Mouse (Mus musculus): ENCODE data around the gene Mcm2. TPM values are rescaled to one million over a fixed set of nuclear protein-coding genes. Genes with fewer than 3 reads are reported as not detected.

The Mcm2 gene
- polyA plus RNA-seq, 1 experiment: 40.3 TPM

DNA sequence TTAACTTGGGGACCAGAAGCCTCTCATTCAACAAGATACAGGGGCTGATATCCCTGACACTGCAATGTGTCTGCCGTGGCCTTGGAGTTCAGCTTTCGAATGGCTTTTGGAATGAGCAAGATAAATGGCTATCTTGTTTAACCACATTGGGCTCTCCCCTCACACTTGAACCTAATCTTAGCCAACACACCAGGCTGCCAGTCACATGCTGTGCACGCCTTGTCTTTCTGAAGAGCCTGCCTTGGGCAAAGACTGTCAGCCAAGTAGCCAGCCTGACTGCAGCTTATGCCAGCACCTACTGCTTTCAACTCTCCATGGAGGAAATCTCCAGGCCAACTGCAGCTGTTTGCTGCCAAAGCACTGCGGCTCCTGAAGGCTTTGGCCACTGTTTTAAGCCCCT, 16.9 kb upstream of the Mcm2 start:
- no peaks in the 10 kb centered on the region for H3K4me1 ChIP-seq (ENCODE audit: control insufficient read depth, insufficient read depth, insufficient read length)
- H3K4me3 ChIP-seq (ENCODE audit: extremely low read depth, insufficient read depth, insufficient read length): no peak overlapping the region
- H3K27ac ChIP-seq (ENCODE audit: insufficient read depth, low read length): no peak overlapping the region; the same call in 1 of the 2 replicates
- no peaks in the 10 kb centered on the region for H3K27me3 ChIP-seq (ENCODE audit: control insufficient read depth, insufficient read depth, low read length)
- WGBS: 79% methylated on average over 4 of the region's 4 CpGs
- H3K36me3 ChIP-seq (ENCODE audit: control insufficient read depth, insufficient read depth, low read length): peaks cover 9% of the 10 kb centered on the region; the same call in 1 of the 2 replicates
- DNase-seq (ENCODE audit: low read depth in 1 of 2, low spot score in 2 of 2): no peak
- no peak for TF ChIP-seq POLR2A (IDR thresholded peaks at IDR 0.05; ENCODE audit: low read depth, low read length)
- no peak for TF ChIP-seq CTCF (IDR thresholded peaks at IDR 0.05; ENCODE audit: extremely low read depth, insufficient read depth, insufficient read length, insufficient replicate concordance)

DNA sequence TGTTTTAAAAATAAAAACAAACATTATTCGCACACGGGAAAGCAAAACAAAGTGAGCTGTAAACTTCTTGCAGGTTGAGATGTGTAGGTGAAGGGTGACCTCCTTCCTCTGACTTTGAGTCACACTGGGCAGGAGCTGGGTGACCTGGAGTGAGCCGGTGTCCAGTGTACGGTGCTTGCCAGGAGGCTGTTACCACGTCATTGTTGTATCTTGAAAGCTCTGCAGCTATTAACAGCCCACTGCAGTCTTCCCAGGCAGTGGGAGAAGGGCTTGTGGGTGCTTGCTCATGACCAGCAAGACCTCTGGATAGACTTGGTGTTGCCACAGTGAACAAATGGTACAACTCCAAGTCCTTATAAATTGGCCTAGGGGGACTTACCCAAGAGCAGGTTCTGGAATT, 16.2 kb upstream of the Mcm2 start:
- Histone ChIP-seq H3K4me3 (ENCODE audit: extremely low read depth, insufficient read depth, insufficient read length) (no peak overlapping the region), H3K36me3 (ENCODE audit: control insufficient read depth, insufficient read depth, low read length) (peaks cover 13% of the 10 kb centered on the region), H3K27ac (ENCODE audit: insufficient read depth, low read length) (no peak overlapping the region), H3K27me3 (ENCODE audit: control insufficient read depth, insufficient read depth, low read length) (no peaks in the 10 kb centered on the region), H3K4me1 (ENCODE audit: control insufficient read depth, insufficient read depth, insufficient read length) (no peaks in the 10 kb centered on the region)
- 87% methylated on average over 5 of the region's 5 CpGs for WGBS
- no peak for DNase-seq (ENCODE audit: low read depth in 1 of 2, low spot score in 2 of 2)
- TF ChIP-seq CTCF (IDR thresholded peaks at IDR 0.05; ENCODE audit: extremely low read depth, insufficient read depth, insufficient read length, insufficient replicate concordance): no peak

DNA sequence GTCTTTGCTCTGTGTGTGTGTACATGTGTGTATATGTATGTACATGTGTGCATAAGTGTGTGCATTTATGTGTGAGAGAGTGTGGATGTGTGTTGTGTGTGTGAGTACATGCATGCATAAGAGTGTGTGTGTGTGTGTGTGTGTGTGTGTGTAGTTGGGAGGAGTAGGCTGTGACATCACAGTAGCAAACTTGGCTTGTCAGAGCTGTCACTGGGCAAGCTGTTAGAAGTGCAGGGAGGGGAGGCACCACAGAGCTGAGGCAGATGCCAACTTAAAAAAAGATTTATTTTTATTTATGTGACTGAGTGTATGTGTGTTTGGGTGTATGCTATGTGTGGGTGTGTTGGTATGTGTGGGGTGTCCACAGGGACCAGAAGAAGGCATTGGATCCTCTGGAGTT, 14.9 kb upstream of the Mcm2 start:
- TF ChIP-seq POLR2A (IDR thresholded peaks at IDR 0.05; ENCODE audit: low read depth, low read length): no peak
- no peak for TF ChIP-seq CTCF (IDR thresholded peaks at IDR 0.05; ENCODE audit: extremely low read depth, insufficient read depth, insufficient read length, insufficient replicate concordance)
- no peak for DNase-seq (ENCODE audit: low read depth in 1 of 2, low spot score in 2 of 2)
- H3K27me3 ChIP-seq (ENCODE audit: control insufficient read depth, insufficient read depth, low read length): no peaks in the 10 kb centered on the region
- peaks cover 19% of the 10 kb centered on the region for H3K36me3 ChIP-seq (ENCODE audit: control insufficient read depth, insufficient read depth, low read length)
- H3K4me3 ChIP-seq (ENCODE audit: extremely low read depth, insufficient read depth, insufficient read length): no peak overlapping the region
- H3K27ac ChIP-seq (ENCODE audit: insufficient read depth, low read length): no peak overlapping the region
- no peaks in the 10 kb centered on the region for H3K4me1 ChIP-seq (ENCODE audit: control insufficient read depth, insufficient read depth, insufficient read length)

DNA sequence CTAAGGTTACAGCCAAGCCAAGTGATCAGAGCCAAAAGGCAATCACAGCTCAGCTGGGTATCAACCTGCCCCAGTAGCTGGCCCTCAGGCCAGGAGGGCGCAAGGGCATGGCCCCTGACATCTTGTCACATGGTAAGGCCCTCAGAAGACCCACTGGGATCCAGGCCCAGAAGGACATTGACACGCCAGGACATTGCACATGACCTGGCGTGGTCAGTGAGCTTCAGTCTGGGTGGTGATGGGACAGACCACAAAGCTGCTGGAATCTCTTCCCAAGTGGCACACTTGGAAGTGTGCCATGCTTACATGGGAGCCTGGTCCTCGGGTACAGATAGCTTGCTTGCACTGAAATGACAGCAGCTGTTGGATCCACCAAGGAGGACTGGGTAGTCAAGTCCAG, 14.4 kb upstream of the Mcm2 start:
- H3K4me1 ChIP-seq (ENCODE audit: control insufficient read depth, insufficient read depth, insufficient read length): no peaks in the 10 kb centered on the region
- DNase-seq (ENCODE audit: low read depth in 1 of 2, low spot score in 2 of 2): no peak
- peaks cover 19% of the 10 kb centered on the region for H3K36me3 ChIP-seq (ENCODE audit: control insufficient read depth, insufficient read depth, low read length)
- H3K27me3 ChIP-seq (ENCODE audit: control insufficient read depth, insufficient read depth, low read length): no peaks in the 10 kb centered on the region
- WGBS: 88% methylated on average over 4 of the region's 4 CpGs
- TF ChIP-seq POLR2A (IDR thresholded peaks at IDR 0.05; ENCODE audit: low read depth, low read length) (no peak), CTCF (IDR thresholded peaks at IDR 0.05; ENCODE audit: extremely low read depth, insufficient read depth, insufficient read length, insufficient replicate concordance) (no peak)
- no peak overlapping the region for H3K27ac ChIP-seq (ENCODE audit: insufficient read depth, low read length)
- no peak overlapping the region for H3K4me3 ChIP-seq (ENCODE audit: extremely low read depth, insufficient read depth, insufficient read length)

DNA sequence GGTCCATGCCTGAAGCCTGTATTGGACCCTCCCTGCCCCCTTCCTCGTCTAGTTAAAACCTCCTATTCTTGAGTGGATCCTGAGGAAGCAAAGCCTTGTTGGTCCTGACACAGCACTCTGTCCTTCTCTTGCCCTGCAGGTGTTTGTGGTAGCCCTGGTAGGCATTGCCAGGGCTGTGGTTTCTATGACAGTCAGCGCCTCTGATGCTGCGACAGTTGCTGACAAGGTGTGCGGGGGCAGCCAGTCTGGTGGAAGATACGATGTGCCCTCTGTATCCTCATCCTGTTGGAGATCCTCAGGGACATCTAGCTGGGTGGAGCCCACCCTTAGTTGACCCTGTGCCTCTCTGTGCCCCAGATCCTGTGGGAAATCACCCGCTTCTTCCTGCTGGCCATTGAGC, 10.6 kb upstream of the Mcm2 start:
- no peak overlapping the region for H3K4me3 ChIP-seq (ENCODE audit: extremely low read depth, insufficient read depth, insufficient read length)
- no peak overlapping the region for H3K27ac ChIP-seq (ENCODE audit: insufficient read depth, low read length)
- TF ChIP-seq POLR2A (IDR thresholded peaks at IDR 0.05; ENCODE audit: low read depth, low read length) (no peak), CTCF (IDR thresholded peaks at IDR 0.05; ENCODE audit: extremely low read depth, insufficient read depth, insufficient read length, insufficient replicate concordance) (no peak)
- peaks cover 6% of the 10 kb centered on the region; the same call in 1 of the 2 replicates for H3K4me1 ChIP-seq (ENCODE audit: control insufficient read depth, insufficient read depth, insufficient read length)
- WGBS: 63% methylated on average over 6 of the region's 6 CpGs
- peaks cover 22% of the 10 kb centered on the region for H3K36me3 ChIP-seq (ENCODE audit: control insufficient read depth, insufficient read depth, low read length)
- H3K27me3 ChIP-seq (ENCODE audit: control insufficient read depth, insufficient read depth, low read length): no peaks in the 10 kb centered on the region
- DNase-seq (ENCODE audit: low read depth in 1 of 2, low spot score in 2 of 2): no peak

DNA sequence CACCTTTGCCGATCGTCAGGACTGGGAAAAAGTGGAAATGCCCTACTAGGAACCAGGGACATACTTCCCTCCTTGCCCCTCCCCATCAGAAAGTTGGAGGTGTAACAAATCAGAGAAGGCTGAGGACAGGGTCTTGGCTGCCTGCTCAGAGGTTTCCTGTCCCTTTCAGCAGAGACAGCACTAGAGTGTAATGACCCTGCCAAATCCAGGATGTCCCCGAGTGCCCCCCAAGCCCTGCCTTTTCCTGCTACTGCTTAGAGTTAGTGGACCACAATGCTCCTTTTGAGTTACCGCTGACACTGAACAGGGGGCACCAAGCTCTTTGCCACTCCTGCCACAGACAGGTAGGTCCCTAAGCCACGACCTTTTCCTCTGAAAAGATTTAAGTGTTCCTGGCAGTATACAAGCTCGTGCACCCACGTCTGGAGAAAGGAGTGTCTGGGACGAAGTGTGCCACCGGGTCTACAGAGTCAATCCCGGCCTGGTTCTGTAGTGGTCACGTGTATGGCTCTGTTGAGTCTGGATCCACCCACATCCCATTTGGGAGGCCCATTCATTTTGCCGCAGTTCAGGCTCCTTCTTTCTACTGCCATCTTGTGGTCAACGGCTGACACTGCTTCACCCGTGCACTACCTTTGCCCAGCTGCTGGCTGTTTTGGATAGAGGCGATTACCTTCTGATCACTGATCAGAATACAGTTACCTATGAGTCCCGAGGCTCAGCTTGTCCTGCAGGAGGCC, 8.0 kb upstream of the Mcm2 start:
- DNase-seq (ENCODE audit: low read depth in 1 of 2, low spot score in 2 of 2): peak in 1 of 2 experiments; percentile 24
- Histone ChIP-seq H3K4me3 (ENCODE audit: extremely low read depth, insufficient read depth, insufficient read length) (no peak overlapping the region), H3K27me3 (ENCODE audit: control insufficient read depth, insufficient read depth, low read length) (no peaks in the 10 kb centered on the region), H3K4me1 (ENCODE audit: control insufficient read depth, insufficient read depth, insufficient read length) (peaks cover 20% of the 10 kb centered on the region), H3K36me3 (ENCODE audit: control insufficient read depth, insufficient read depth, low read length) (peaks cover 21% of the 10 kb centered on the region), H3K27ac (ENCODE audit: insufficient read depth, low read length) (no peak overlapping the region; the same call in 1 of the 2 replicates)
- peak; percentile 83; the same call in 1 of the 2 replicates for TF ChIP-seq CTCF (IDR thresholded peaks at IDR 0.05; ENCODE audit: extremely low read depth, insufficient read depth, insufficient read length, insufficient replicate concordance)
- TF ChIP-seq POLR2A (IDR thresholded peaks at IDR 0.05; ENCODE audit: low read depth, low read length): no peak
- 30% methylated on average over 16 of the region's 16 CpGs for WGBS

DNA sequence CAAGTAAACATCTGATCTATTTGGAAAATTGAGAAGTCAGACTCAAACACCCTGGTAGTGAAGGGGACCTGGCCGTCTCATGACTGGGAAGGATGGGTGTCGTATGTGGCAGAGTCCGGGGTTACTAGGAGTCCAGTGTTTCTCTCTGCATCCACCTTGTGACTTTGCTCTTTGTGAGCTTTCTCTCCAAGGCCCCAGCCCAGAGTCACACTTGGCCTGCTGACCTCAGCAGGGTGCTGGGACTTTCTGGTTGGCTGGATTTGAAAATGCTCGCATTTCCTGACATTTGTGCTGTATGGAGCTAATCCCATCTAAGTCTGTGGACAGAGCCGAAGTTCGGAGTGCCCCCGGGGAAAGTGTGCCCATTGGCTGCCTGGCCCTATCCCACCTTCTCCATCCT, 6.5 kb upstream of the Mcm2 start:
- no peak for DNase-seq (ENCODE audit: low read depth in 1 of 2, low spot score in 2 of 2)
- TF ChIP-seq POLR2A (IDR thresholded peaks at IDR 0.05; ENCODE audit: low read depth, low read length) (no peak), CTCF (IDR thresholded peaks at IDR 0.05; ENCODE audit: extremely low read depth, insufficient read depth, insufficient read length, insufficient replicate concordance) (no peak)
- H3K27me3 ChIP-seq (ENCODE audit: control insufficient read depth, insufficient read depth, low read length): no peaks in the 10 kb centered on the region
- H3K4me3 ChIP-seq (ENCODE audit: extremely low read depth, insufficient read depth, insufficient read length): no peak overlapping the region
- peaks cover 9% of the 10 kb centered on the region for H3K36me3 ChIP-seq (ENCODE audit: control insufficient read depth, insufficient read depth, low read length)
- WGBS: 91% methylated on average over 7 of the region's 7 CpGs
- no peak overlapping the region for H3K27ac ChIP-seq (ENCODE audit: insufficient read depth, low read length)
- H3K4me1 ChIP-seq (ENCODE audit: control insufficient read depth, insufficient read depth, insufficient read length): peaks cover 25% of the 10 kb centered on the region
